Mouse (Mus musculus): ENCODE data around the gene Zcchc4. TPM values are rescaled to one million over a fixed set of nuclear protein-coding genes. Genes with fewer than 3 reads are reported as not detected.
"Not testable (repeated sequence)": the region's sequence is repeated elsewhere in the genome, so short reads cannot be mapped to it uniquely, and the experiment has no call there.

The Zcchc4 gene
- polyA plus RNA-seq, 1 experiment from 2014 or later: 15.4 TPM

- Histone ChIP-seq H3K27ac (ENCODE audit: low read depth, low read length) (no peak overlapping the region), H3K4me3 (ENCODE audit: low read depth, low read length) (no peak overlapping the region), H3K4me2 (no peak overlapping the region), H3K4me1 (ENCODE audit: control insufficient read depth, insufficient read depth, low read length) (no peaks in the 10 kb centered on the region), H3K9me3 (ENCODE audit: control insufficient read depth, low read length) (no peaks in the 10 kb centered on the region), H3K9ac (ENCODE audit: low read length) (no peak overlapping the region), H3K36me3 (ENCODE audit: control insufficient read depth, insufficient read depth, low read length) (no peaks in the 10 kb centered on the region), H3K27me3 (ENCODE audit: control insufficient read depth, insufficient read depth, low read length) (no peaks in the 10 kb centered on the region)
- DNase-seq (ENCODE audit: low spot score, missing footprints) (no peak), ATAC-seq (ENCODE audit: low FRiP score) (no peak)
- 87% methylated on average over 9 of the region's 9 CpGs for WGBS
Measured at GRCm38 (mm10) chr5:52753146-52753545, 22.1 kb upstream of the Zcchc4 start.

- ATAC-seq (ENCODE audit: low FRiP score) (no peak), DNase-seq (ENCODE audit: low spot score, missing footprints) (no peak)
- Histone ChIP-seq H3K9me3 (ENCODE audit: control insufficient read depth, low read length) (no peaks in the 10 kb centered on the region), H3K9ac (ENCODE audit: low read length) (no peak overlapping the region), H3K27ac (ENCODE audit: low read depth, low read length) (no peak overlapping the region), H3K4me2 (no peak overlapping the region), H3K4me3 (ENCODE audit: low read depth, low read length) (no peak overlapping the region), H3K27me3 (ENCODE audit: control insufficient read depth, insufficient read depth, low read length) (no peaks in the 10 kb centered on the region), H3K36me3 (ENCODE audit: control insufficient read depth, insufficient read depth, low read length) (no peaks in the 10 kb centered on the region), H3K4me1 (ENCODE audit: control insufficient read depth, insufficient read depth, low read length) (no peaks in the 10 kb centered on the region)
Measured at GRCm38 (mm10) chr5:52754196-52754595, 21.0 kb upstream of the Zcchc4 start.

DNA sequence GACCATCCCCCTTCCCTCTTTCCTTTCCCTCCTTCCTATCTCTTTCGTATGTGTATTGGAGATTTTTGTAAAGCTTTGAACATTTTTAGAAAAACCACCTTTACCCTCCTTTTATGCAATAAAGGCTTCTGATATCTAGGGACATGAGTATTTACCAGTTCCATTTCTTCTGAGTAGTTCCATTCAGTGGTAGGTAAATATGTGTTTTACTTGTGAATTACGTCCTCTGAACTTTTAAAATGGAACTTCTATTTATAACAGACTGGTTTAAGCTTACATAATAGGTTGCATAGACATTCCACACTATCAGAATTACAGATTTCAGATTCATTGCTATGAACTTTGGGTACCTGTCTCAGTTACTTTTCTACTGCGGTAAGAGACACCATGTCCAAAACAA lies 19.9 kb upstream of the Zcchc4 start:
- Histone ChIP-seq H3K4me3 (ENCODE audit: low read depth, low read length) (no peak overlapping the region), H3K4me1 (ENCODE audit: control insufficient read depth, insufficient read depth, low read length) (no peaks in the 10 kb centered on the region), H3K9ac (ENCODE audit: low read length) (no peak overlapping the region), H3K9me3 (ENCODE audit: control insufficient read depth, low read length) (no peaks in the 10 kb centered on the region), H3K27ac (ENCODE audit: low read depth, low read length) (no peak overlapping the region), H3K27me3 (ENCODE audit: control insufficient read depth, insufficient read depth, low read length) (no peaks in the 10 kb centered on the region), H3K4me2 (no peak overlapping the region), H3K36me3 (ENCODE audit: control insufficient read depth, insufficient read depth, low read length) (no peaks in the 10 kb centered on the region)
- DNase-seq (ENCODE audit: low spot score, missing footprints): no peak
- WGBS: 96% methylated on average over 3 of the region's 3 CpGs
- no peak for ATAC-seq (ENCODE audit: low FRiP score)

DNA sequence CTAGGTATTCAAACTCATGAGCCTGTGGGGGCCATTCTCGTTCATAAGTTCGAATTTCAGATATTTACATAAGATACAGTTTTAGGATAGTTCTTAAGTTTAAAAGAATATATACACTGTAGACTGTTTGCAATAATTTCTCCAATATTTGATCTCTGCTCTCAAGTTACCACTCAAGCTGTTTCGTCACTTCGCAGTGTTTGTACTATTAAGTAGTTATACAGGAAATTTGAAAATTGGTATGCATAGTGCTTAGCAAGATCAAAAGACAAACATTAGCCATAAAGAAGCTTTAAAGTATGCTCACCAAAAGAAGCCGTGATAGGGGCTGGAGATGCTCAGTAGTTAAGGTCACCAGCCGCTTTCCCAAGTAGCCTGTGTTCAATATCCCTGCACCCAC lies 19.2 kb upstream of the Zcchc4 start:
- no peak overlapping the region for H3K4me2 ChIP-seq
- no peaks in the 10 kb centered on the region for H3K9me3 ChIP-seq (ENCODE audit: control insufficient read depth, low read length)
- H3K4me1 ChIP-seq (ENCODE audit: control insufficient read depth, insufficient read depth, low read length): no peaks in the 10 kb centered on the region
- H3K27me3 ChIP-seq (ENCODE audit: control insufficient read depth, insufficient read depth, low read length): no peaks in the 10 kb centered on the region
- 95% methylated on average over 6 of the region's 6 CpGs for WGBS
- H3K4me3 ChIP-seq (ENCODE audit: low read depth, low read length): no peak overlapping the region
- no peak for DNase-seq (ENCODE audit: low spot score, missing footprints)
- H3K9ac ChIP-seq (ENCODE audit: low read length): no peak overlapping the region
- no peaks in the 10 kb centered on the region for H3K36me3 ChIP-seq (ENCODE audit: control insufficient read depth, insufficient read depth, low read length)
- ATAC-seq (ENCODE audit: low FRiP score): no peak
- H3K27ac ChIP-seq (ENCODE audit: low read depth, low read length): no peak overlapping the region

- Histone ChIP-seq H3K27me3 (ENCODE audit: control insufficient read depth, insufficient read depth, low read length) (no peaks in the 10 kb centered on the region), H3K4me2 (no peak overlapping the region)
- WGBS: 87% methylated on average over 7 of the region's 7 CpGs
Measured at GRCm38 (mm10) chr5:52762586-52762985, 12.6 kb upstream of the Zcchc4 start.

DNA sequence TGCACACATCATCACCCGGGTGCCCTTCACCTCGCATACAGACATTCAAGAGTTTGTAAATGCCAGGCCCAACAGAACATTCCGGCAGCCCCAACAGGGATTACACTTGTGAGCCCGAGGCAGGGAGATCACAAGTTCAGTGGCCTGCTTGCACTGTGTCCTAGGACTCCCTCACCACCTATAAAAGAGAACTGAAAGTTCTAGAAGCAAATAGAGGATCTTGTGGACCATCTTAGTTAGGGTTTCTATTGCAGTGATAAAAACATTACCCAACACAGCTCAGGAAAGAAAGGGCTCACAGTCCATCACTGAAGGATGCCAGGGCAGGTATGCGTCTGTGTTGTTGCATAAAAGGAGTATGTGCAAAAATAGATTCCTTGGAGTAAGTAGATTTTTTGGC lies 942 bp upstream of the Zcchc4 start:
- 92% methylated on average over 5 of the region's 5 CpGs for WGBS
- Histone ChIP-seq H3K4me3 (ENCODE audit: low read depth, low read length) (no peak overlapping the region), H3K4me2 (no peak overlapping the region), H3K9ac (ENCODE audit: low read length) (no peak overlapping the region), H3K27me3 (ENCODE audit: control insufficient read depth, insufficient read depth, low read length) (no peaks in the 10 kb centered on the region), H3K36me3 (ENCODE audit: control insufficient read depth, insufficient read depth, low read length) (no peaks in the 10 kb centered on the region), H3K9me3 (ENCODE audit: control insufficient read depth, low read length) (no peaks in the 10 kb centered on the region), H3K27ac (ENCODE audit: low read depth, low read length) (no peak overlapping the region), H3K4me1 (ENCODE audit: control insufficient read depth, insufficient read depth, low read length) (no peaks in the 10 kb centered on the region)
- DNase-seq (ENCODE audit: low spot score, missing footprints) (no peak), ATAC-seq (ENCODE audit: low FRiP score) (no peak)

More at GRCm38 (mm10) chr5:52762586-52762985, 12.6 kb upstream of the Zcchc4 start:
- H3K9me3 ChIP-seq (ENCODE audit: control insufficient read depth, low read length): no peaks in the 10 kb centered on the region
- H3K4me3 ChIP-seq (ENCODE audit: low read depth, low read length): no peak overlapping the region
- H3K4me1 ChIP-seq (ENCODE audit: control insufficient read depth, insufficient read depth, low read length): no peaks in the 10 kb centered on the region
- no peak overlapping the region for H3K9ac ChIP-seq (ENCODE audit: low read length)
- DNase-seq (ENCODE audit: low spot score, missing footprints) (no peak), ATAC-seq (ENCODE audit: low FRiP score) (no peak)
- H3K27ac ChIP-seq (ENCODE audit: low read depth, low read length): no peak overlapping the region
- H3K36me3 ChIP-seq (ENCODE audit: control insufficient read depth, insufficient read depth, low read length): no peaks in the 10 kb centered on the region; the same call in 1 of the 2 replicates

DNA sequence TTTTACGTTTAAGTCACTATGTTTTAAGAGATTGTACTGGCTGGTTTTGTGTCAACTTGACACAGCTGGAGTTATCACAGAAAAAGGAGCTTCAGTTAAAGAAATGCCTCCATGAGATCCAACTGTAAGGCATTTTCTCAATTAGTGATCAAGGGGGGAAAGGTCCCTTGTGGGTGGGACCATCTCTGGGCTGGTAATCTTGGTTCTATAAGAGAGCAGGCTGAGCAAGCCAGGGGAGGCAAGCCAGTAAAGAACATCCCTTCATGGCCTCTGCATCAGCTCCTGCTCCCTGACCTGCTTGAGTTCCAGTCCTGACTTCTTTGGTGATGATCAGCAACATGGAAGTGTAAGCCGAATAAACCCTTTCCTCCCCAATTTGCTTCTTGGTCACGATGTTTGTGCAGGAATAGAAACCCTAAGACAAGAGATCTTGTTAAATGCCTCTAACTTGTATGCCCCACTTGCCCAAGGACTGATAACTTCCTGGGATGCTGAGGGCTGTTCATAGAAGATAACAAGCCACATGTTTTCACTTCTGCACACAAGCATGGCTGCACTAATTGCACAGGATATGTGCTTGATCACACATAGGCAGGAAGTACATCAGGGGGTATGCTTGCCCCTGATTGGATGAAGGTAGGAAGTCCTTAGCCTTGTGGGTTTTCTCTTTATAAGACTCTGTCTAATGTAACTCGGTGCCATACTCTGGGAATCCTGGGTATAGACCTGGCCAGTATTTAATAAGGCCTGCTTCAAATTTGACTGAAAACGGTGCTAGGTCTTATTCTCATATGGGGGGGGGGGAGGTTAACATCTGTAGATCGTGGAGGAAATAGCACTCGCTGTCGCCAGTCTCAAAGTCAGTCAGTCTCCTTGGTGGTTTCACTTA lies 1.5 kb downstream of the Zcchc4 start:
- not testable (repeated sequence) for DNase-seq (ENCODE audit: low spot score, missing footprints); H3K4me2 ChIP-seq; H3K36me3 ChIP-seq (ENCODE audit: control insufficient read depth, insufficient read depth, low read length); H3K27me3 ChIP-seq (ENCODE audit: control insufficient read depth, insufficient read depth, low read length); H3K4me1 ChIP-seq (ENCODE audit: control insufficient read depth, insufficient read depth, low read length); H3K4me3 ChIP-seq (ENCODE audit: low read depth, low read length); H3K9ac ChIP-seq (ENCODE audit: low read length); H3K9me3 ChIP-seq (ENCODE audit: control insufficient read depth, low read length); ATAC-seq (ENCODE audit: low FRiP score); H3K27ac ChIP-seq (ENCODE audit: low read depth, low read length)
- WGBS: 91% methylated on average over 8 of the region's 8 CpGs

DNA sequence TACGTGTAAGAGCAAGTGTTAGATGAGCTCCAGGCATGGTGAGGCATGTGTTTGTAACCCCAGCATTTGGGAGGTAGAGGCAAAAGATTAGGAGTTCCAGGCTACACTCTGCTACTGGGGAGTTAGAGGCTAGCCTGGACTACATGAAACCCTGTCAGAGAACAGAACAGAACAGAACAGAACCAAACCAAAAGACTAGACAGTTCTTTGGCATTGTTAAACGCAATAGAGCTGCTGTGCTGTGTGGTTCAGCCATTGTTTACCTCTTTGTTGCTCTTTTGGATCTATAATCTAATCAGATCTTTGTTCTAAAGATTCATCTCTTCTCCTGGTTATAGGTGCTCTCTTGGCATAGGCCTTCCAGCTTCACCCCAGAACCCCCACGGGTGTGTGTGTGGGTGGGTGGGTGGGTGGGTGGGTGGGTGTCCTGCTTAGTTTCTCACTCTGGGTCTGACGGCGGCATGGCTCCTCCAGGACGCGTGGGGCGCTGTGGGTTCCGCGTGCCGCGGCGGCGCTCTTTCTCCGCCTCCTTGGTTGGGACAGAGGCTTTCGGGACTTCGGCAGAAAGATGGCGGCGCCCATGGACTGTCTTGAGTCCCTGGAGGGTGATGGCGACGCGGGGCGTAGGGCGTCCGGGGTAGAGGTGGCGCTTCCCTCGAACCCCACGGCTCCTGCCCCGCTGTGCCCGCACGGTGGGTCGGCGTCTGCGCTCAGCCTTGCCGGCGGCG lies 7.5 kb downstream of the Zcchc4 start:
- WGBS: 5% methylated on average over 37 of the region's 37 CpGs
- Histone ChIP-seq H3K4me2 (peak overlapping the region; percentile 67; the same call in 1 of the 2 replicates), H3K4me3 (ENCODE audit: low read depth, low read length) (peak overlapping the region; percentile 79), H3K27me3 (ENCODE audit: control insufficient read depth, insufficient read depth, low read length) (no peaks in the 10 kb centered on the region), H3K9ac (ENCODE audit: low read length) (peak overlapping the region; percentile 82), H3K27ac (ENCODE audit: low read depth, low read length) (peak overlapping the region; percentile 75; the same call in 1 of the 2 replicates), H3K36me3 (ENCODE audit: control insufficient read depth, insufficient read depth, low read length) (no peaks in the 10 kb centered on the region), H3K9me3 (ENCODE audit: control insufficient read depth, low read length) (no peaks in the 10 kb centered on the region), H3K4me1 (ENCODE audit: control insufficient read depth, insufficient read depth, low read length) (no peaks in the 10 kb centered on the region)
- ATAC-seq (ENCODE audit: low FRiP score) (peak; percentile 98), DNase-seq (ENCODE audit: low spot score, missing footprints) (peak; percentile 99)

DNA sequence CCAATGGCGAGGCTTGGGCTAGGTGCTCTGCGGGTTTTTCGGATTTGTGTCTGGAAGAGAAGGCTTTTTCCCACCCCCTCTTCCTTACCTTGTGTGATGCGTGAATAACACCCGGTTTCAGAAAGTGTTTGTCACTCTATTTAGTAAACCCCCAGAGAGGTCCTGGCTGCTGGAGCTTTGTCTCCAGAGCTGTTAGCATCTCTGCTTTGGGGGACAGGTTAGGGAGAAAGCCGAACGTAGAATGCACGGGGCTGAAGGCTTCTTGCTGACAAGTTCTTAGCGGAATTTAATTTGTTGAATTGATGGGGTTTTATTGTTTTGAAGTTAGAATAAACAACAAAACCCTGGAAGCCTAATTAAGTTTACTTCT lies 8.0 kb downstream of the Zcchc4 start:
- ATAC-seq (ENCODE audit: low FRiP score) (no peak), DNase-seq (ENCODE audit: low spot score, missing footprints) (no peak)
- Histone ChIP-seq H3K27ac (ENCODE audit: low read depth, low read length) (peak overlapping the region; percentile 75; the same call in 1 of the 2 replicates), H3K4me1 (ENCODE audit: control insufficient read depth, insufficient read depth, low read length) (no peaks in the 10 kb centered on the region), H3K9ac (ENCODE audit: low read length) (peak overlapping the region; percentile 82), H3K27me3 (ENCODE audit: control insufficient read depth, insufficient read depth, low read length) (no peaks in the 10 kb centered on the region), H3K4me3 (ENCODE audit: low read depth, low read length) (peak overlapping the region; percentile 79), H3K4me2 (peak overlapping the region; percentile 67), H3K9me3 (ENCODE audit: control insufficient read depth, low read length) (no peaks in the 10 kb centered on the region), H3K36me3 (ENCODE audit: control insufficient read depth, insufficient read depth, low read length) (no peaks in the 10 kb centered on the region)
- WGBS: under 1% methylated on average over 9 of the region's 9 CpGs

Measured in midbrain, embryonic 11.5 days (tissue).